Mouse (Mus musculus): ENCODE data around the gene Stkld1. TPM values are rescaled to one million over a fixed set of nuclear protein-coding genes. Genes with fewer than 3 reads are reported as not detected.
"Not testable (repeated sequence)": the region's sequence is repeated elsewhere in the genome, so short reads cannot be mapped to it uniquely, and the experiment has no call there.

Stkld1 gene
- 131 and 138 TPM in 2 replicates for polyA plus RNA-seq (2012; rRNA removed)

DNA sequence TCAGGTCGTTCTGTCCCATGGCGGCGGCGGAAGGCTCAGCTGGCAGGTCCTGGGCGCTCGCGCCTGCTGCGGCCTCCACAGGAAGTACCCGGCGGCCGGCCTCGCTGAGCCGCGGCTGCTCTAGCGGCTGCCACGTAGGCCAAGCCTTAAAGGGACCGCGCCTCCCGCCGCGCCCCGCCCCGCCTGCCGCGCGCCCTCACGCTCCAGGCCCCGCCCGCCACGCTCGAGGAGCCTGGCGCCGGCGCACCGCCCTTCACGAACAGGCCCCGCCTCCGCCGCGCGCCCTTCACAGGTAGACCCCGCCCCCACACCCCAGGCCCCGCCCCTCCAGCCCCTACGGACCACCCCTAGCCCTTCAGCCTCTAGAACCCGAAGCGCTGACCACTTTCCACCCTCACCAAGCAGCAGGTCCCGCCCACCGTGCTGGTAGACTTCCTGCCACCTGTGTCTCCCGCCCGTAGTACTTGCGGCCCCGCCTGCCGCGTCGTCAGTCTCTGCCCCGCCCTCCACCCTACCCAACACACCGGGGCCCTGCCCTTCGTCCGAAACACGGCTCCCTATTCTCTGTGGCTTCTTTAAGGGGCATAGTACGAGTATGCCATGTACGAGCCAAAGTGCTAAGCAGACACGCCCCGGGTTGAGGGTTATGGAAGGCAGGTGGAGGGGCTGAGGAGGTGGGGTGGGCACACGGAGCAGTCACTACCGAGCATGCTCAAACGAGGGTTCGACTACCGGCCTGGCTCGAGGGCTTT is at the start of gene Stkld1, which contains the start of gene Surf4:
Gene Stkld1 (plus strand): TSS at position 744 of the 752 bp plus-strand sequence.
Gene Surf4 (minus strand): TSS at position 625 of the 752 bp plus-strand sequence.
- Histone ChIP-seq H3K27me3 (ENCODE audit: control insufficient read depth, insufficient read depth, low read length) (no peaks in the 10 kb centered on the region), H3K4me3 (ENCODE audit: control insufficient read depth, low read depth, low read length) (peak within 1 kb of the TSS; percentile 98), H3K36me3 (ENCODE audit: control insufficient read depth, insufficient read depth, low read length) (no peaks in the 10 kb centered on the region; the same call in 1 of the 2 replicates), H3K27ac (ENCODE audit: control insufficient read depth, insufficient read depth, low read depth, low read length) (peak within 1 kb of the TSS; percentile 96), H3K4me1 (ENCODE audit: control insufficient read depth, insufficient read depth, low read length) (peaks cover 17% of the 10 kb centered on the region)
- TF ChIP-seq CTCF (IDR thresholded peaks at IDR 0.05; ENCODE audit: control insufficient read depth, insufficient read depth, insufficient replicate concordance, low read depth, low read length), result no peak
- peak; percentile 74 for TF ChIP-seq POLR2A (IDR thresholded peaks at IDR 0.05; ENCODE audit: control insufficient read depth, low read depth, low read length)

DNA sequence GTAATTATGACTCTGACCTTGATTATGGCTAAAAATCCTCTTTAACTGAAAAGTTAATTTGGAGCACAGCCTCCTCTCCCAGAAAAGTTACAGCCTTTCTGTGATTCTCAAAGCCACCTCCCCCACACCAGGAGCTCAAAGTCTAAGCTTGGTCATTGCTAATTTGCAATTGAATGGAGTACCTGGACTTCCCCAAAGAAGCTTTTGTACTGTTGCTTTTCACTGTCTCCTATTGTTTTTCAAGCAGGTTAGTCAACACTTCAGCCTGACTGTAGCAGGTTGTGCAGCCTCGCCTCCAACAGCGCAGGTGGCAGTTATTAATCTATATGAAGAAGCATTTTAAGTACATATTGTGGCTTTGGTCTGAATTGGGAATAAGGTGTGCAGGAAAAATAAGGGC is 48.3 kb upstream of the Stkld1 start:
- not testable (repeated sequence) for H3K36me3 ChIP-seq (ENCODE audit: control insufficient read depth, insufficient read depth, low read length); H3K27ac ChIP-seq (ENCODE audit: control insufficient read depth, insufficient read depth, low read depth, low read length); H3K4me1 ChIP-seq (ENCODE audit: control insufficient read depth, insufficient read depth, low read length); H3K27me3 ChIP-seq (ENCODE audit: control insufficient read depth, insufficient read depth, low read length); H3K4me3 ChIP-seq (ENCODE audit: control insufficient read depth, low read depth, low read length)

- not testable (repeated sequence) for H3K27ac ChIP-seq (ENCODE audit: control insufficient read depth, insufficient read depth, low read depth, low read length); H3K27me3 ChIP-seq (ENCODE audit: control insufficient read depth, insufficient read depth, low read length); H3K36me3 ChIP-seq (ENCODE audit: control insufficient read depth, insufficient read depth, low read length); H3K4me3 ChIP-seq (ENCODE audit: control insufficient read depth, low read depth, low read length); H3K4me1 ChIP-seq (ENCODE audit: control insufficient read depth, insufficient read depth, low read length)
Measured at GRCm38 (mm10) chr2:26886170-26886569, 47.7 kb upstream of the Stkld1 start.

- Histone ChIP-seq H3K27me3 (ENCODE audit: control insufficient read depth, insufficient read depth, low read length) (no peaks in the 10 kb centered on the region), H3K27ac (ENCODE audit: control insufficient read depth, insufficient read depth, low read depth, low read length) (no peak overlapping the region), H3K4me3 (ENCODE audit: control insufficient read depth, low read depth, low read length) (no peak overlapping the region), H3K4me1 (ENCODE audit: control insufficient read depth, insufficient read depth, low read length) (no peaks in the 10 kb centered on the region), H3K36me3 (ENCODE audit: control insufficient read depth, insufficient read depth, low read length) (peaks cover 3% of the 10 kb centered on the region)
- TF ChIP-seq POLR2A (IDR thresholded peaks at IDR 0.05; ENCODE audit: control insufficient read depth, low read depth, low read length), result no peak
- no peak for TF ChIP-seq CTCF (IDR thresholded peaks at IDR 0.05; ENCODE audit: control insufficient read depth, insufficient read depth, insufficient replicate concordance, low read depth, low read length)
Measured at GRCm38 (mm10) chr2:26895898-26896297, 37.9 kb upstream of the Stkld1 start.

- Histone ChIP-seq H3K36me3 (ENCODE audit: control insufficient read depth, insufficient read depth, low read length) (peaks cover 3% of the 10 kb centered on the region), H3K27me3 (ENCODE audit: control insufficient read depth, insufficient read depth, low read length) (no peaks in the 10 kb centered on the region), H3K27ac (ENCODE audit: control insufficient read depth, insufficient read depth, low read depth, low read length) (no peak overlapping the region), H3K4me3 (ENCODE audit: control insufficient read depth, low read depth, low read length) (no peak overlapping the region), H3K4me1 (ENCODE audit: control insufficient read depth, insufficient read depth, low read length) (peaks cover 4% of the 10 kb centered on the region)
- TF ChIP-seq CTCF (IDR thresholded peaks at IDR 0.05; ENCODE audit: control insufficient read depth, insufficient read depth, insufficient replicate concordance, low read depth, low read length) (no peak), POLR2A (IDR thresholded peaks at IDR 0.05; ENCODE audit: control insufficient read depth, low read depth, low read length) (no peak)
Measured at GRCm38 (mm10) chr2:26900731-26901130, 33.1 kb upstream of the Stkld1 start.

DNA sequence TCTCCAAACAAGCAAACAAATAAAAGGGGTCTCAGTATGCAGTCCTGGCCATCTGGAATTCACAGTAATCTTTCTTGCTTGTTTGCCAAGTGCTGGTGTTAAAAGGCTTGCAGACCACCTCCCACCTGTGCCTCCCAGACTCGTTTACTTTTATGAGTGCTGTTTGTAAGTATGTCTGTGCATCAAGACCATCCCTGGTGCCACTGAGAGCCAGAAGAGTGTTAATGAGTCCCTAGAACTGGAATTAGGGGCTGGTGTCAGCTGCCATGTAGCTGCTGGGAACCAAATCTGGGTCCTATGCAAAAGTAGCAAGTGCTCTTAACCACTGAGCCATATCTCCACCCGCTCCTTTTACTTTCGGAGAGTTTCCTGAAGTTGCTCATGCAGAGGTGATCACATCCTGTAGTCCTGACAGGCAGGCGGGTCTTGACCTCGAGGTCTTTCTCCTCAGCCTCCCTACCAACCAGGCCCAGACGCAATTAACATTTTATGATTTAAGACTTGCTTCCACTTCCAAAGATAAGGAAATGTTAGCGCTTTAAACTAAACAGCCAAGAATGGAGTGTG is 31.9 kb upstream of the Stkld1 start:
- TF ChIP-seq POLR2A (IDR thresholded peaks at IDR 0.05; ENCODE audit: control insufficient read depth, low read depth, low read length) (no peak), CTCF (IDR thresholded peaks at IDR 0.05; ENCODE audit: control insufficient read depth, insufficient read depth, insufficient replicate concordance, low read depth, low read length) (no peak)
- H3K36me3 ChIP-seq (ENCODE audit: control insufficient read depth, insufficient read depth, low read length), result peaks cover 3% of the 10 kb centered on the region
- peak overlapping the region; percentile 73; the same call in 1 of the 2 replicates for H3K27ac ChIP-seq (ENCODE audit: control insufficient read depth, insufficient read depth, low read depth, low read length)
- peaks cover 4% of the 10 kb centered on the region for H3K4me1 ChIP-seq (ENCODE audit: control insufficient read depth, insufficient read depth, low read length)
- no peaks in the 10 kb centered on the region for H3K27me3 ChIP-seq (ENCODE audit: control insufficient read depth, insufficient read depth, low read length)
- H3K4me3 ChIP-seq (ENCODE audit: control insufficient read depth, low read depth, low read length), result peak overlapping the region; percentile 99

GRCm38 (mm10) chr2:26902467-26903220 is 31.2 kb upstream of the Stkld1 start, which contains the start of gene Surf6:
Surf6 (minus strand) TSS chr2:26902879.
- Histone ChIP-seq H3K36me3 (ENCODE audit: control insufficient read depth, insufficient read depth, low read length) (peaks cover 3% of the 10 kb centered on the region), H3K4me1 (ENCODE audit: control insufficient read depth, insufficient read depth, low read length) (peaks cover 4% of the 10 kb centered on the region), H3K4me3 (ENCODE audit: control insufficient read depth, low read depth, low read length) (peak within 1 kb of the TSS; percentile 99), H3K27ac (ENCODE audit: control insufficient read depth, insufficient read depth, low read depth, low read length) (peak within 1 kb of the TSS; percentile 76), H3K27me3 (ENCODE audit: control insufficient read depth, insufficient read depth, low read length) (no peaks in the 10 kb centered on the region)
- TF ChIP-seq POLR2A (IDR thresholded peaks at IDR 0.05; ENCODE audit: control insufficient read depth, low read depth, low read length) (peak; percentile 82), CTCF (IDR thresholded peaks at IDR 0.05; ENCODE audit: control insufficient read depth, insufficient read depth, insufficient replicate concordance, low read depth, low read length) (no peak)

All from testis, adult 2 months (tissue).